Mouse (Mus musculus) embryo, embryonic 10 days (tissue): ENCODE data around the gene S1pr3.

Experiments
- DNase-seq: peaks from one replicate; pipeline ENCODE4 v3.0.0-alpha.2; 2015; ENCODE audit warnings: low spot score

Gene S1pr3

DNA sequence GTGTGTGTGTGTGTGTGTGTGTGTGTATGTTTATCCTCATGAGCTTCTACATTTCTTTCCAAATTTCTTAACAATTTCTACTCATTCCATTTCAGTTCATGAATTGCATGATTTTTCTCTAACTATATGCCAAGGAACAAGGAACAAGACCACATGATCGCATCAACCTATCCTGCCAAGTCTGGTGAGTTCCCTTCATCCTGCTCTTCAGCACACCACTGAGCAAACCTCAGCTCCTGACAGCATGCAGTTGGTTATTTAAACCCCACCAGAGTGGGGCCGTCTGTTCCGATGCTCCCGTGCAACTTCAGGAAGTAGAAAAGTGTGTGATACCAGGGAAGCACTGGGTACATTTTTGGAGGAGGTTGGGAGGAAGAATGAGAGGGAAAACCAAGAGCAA is 38.1 kb downstream of the S1pr3 start:
- no peak for DNase-seq

DNA sequence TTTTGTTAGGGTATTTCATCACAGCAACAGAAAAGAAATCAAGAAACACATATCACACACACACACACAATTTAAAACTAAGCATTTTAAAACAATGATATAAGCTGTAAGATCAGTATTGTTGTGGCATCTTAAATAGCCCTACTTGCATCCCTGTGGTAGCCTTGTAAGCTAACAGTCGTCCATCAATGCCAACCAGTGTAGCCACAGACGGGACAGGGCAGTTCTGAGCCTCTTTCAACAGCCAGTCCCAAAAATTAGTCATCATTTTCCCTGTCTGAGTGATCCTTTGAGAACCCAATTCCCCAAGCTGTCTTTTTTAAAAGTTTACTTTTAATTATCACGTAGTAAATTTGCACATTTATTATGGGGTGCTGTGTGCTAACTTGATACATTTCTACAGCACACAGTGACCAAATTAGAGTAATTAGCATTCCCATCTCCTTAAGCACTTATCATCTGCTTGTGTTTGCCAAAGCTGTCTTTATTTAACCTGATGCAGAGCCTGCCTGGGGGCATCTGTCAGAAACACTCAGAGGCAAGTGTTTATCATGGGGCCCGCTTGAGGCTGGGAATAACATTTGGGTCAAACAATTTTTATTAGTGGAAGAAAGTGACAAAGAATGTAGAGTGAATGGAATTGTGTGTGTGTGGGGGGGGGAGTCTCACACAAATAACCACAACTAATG is 47.9 kb downstream of the S1pr3 start:
- DNase-seq: no peak

- no peak for DNase-seq
These were observed 55.9 kb downstream of the S1pr3 start for GRCm38 (mm10) chr13:51464294-51464693.

DNA sequence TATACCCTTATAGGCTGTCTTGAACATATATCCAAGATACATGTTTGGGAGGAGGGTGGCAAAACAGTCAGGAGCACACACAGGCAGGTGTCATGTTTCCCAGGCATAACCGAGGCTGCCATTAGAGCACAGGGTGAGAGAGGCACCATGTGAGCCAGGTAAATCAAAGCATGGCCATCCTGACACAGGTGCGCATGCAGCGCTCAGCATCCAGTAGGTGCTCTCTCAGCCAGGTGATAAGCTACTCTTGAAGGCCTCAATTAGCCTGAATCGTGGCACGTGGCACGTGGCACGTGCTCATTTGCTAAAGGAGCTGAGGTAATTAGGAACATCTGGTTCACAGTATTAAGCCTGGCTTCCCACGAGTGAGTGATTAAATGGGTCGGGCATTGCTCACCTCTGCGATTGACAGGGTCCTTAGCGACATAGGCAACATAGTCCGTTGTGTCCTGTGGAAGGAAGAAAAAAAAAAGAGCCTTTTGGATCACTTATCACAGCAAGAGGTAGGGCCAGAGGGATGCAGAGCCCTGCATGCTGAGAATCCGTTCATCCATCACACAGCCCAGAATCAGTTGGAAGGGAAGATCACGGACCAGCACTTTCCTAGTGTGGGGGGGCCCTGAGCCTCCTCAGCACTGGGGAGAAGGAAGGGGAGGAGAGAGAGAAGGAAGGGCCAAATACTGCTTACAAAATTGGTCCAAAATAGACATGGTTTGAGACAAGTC is 57.8 kb downstream of the S1pr3 start:
- no peak for DNase-seq

DNA sequence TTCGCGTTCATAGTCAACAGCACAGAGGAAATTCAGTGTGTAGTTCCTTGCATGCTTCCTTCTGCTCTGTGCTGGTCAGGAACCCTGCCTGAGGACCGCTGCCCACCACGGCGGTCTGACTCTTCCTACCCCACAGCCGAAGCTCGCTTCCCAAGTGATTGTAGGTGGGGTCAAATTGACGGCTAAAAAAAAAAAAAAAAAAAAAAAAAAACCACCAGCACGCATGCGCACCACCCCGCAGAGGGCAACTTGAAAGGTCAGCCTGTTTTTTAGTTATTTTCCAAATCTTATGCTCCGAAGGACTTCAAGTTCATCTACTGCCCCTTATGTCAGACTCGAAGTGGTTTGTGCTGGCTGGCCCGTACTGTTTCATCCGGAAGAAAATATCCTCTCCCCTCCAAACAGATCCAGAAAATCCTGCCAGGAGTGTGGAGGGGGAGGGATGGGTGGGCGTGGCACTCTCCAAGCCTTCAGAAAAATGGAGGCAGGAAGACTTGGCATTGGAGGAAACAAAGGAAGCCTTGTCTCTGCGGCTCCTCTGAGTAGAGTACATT is 60.3 kb downstream of the S1pr3 start:
- DNase-seq: no peak
